Mouse (Mus musculus) central nervous system, embryonic 11.5 days (tissue): ENCODE results near the gene Olfr588-ps1. TPM values are rescaled to one million over a fixed set of nuclear protein-coding genes. Genes with fewer than 3 reads are reported as not detected.

Source experiments
- polyA plus RNA-seq: library from polyadenylated mRNA; depleted of rRNA; stranded (reverse); fragments of >200 nt; gene quantifications from 2 replicates; pipeline ENCODE4 v1.2.3, GENCODE M21; 2012; rRNA removed

Olfr588-ps1 gene
- not detected in 2 replicates for polyA plus RNA-seq

DNA sequence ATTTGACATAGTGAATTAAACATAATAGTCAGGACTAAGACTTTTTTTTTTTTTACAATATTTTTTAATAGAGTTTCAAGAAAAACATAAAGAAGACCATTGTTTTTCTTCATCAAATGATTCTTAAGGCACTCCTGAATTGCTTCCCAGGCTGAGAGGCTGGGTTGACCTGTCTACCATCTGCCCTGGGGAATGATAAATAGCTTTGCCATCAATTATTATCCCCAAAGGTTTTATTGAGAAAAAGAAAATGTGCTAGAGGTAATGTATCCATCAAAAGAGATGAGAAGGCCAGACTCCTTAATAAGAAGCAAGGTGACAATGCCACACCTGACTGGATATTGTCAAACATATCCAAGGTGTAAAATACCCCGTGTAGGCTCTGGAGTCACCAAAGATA lies at the start of gene Olfr588-ps1:
TSS of gene Olfr588-ps1 (plus strand) at position 301 of the 400 bp plus-strand sequence.

DNA sequence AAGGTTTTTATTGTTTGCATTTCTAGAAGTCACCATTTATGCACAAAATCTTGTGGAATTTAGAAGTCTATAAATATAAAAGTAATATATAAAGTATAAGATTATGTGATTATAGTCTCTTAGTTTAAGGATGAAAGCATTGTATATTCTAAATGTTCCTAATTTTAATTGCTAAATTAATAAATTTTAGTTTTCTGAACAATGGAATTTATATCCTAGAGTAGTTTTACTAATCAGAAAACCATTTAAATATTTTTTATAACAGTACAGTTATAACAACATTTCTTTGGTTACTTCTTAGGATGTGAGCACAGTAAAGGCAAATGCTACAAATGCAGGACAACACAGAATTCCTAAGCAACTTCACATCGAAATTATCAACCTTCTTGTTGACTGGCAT lies 43.3 kb upstream of the Olfr588-ps1 start, which contains the start of gene Olfr585:
TSS of gene Olfr585 (plus strand) at position 301 of the 400 bp plus-strand sequence.

DNA sequence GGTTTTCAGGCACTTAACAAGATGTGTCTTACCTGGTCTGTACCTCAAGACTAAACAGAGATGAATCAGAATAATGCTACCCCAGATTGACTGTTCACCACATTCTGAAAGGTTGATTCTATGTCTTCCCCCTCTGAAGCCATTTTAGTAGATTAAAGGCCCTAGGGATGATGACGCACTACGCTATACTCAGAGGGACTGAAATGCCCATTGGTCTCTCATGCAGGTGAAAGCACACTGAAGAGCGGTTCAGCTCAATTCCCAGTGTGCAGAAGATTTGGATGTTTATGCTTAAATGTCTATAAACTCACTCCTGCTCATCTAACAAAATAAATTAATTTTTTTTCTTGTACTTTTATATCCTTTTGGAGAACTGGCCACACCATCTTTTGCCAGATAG lies 15.1 kb upstream of the Olfr588-ps1 start, which contains the start of gene Olfr586:
TSS of gene Olfr586 (minus strand) at position 101 of the 400 bp plus-strand sequence.

DNA sequence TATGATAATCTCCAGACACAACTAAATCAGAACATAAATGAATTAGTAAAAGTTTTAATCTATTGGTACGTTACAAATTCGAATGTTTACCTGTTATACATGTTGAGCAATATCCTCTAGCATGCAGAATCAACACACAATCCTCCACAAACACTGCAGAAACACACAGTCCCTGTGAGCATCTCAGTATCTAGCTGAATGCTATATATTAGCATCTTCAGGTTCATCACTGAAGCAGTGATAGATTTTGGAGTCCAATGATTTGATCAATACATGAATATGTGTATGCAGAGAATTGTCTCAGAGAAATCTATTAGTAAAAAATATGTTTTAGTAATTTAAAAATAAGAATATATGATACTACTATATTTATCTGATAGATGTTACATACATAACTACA lies 15.6 kb downstream of the Olfr588-ps1 start, which contains the start of gene Olfr589:
TSS of gene Olfr589 (minus strand) at position 101 of the 400 bp plus-strand sequence.

DNA sequence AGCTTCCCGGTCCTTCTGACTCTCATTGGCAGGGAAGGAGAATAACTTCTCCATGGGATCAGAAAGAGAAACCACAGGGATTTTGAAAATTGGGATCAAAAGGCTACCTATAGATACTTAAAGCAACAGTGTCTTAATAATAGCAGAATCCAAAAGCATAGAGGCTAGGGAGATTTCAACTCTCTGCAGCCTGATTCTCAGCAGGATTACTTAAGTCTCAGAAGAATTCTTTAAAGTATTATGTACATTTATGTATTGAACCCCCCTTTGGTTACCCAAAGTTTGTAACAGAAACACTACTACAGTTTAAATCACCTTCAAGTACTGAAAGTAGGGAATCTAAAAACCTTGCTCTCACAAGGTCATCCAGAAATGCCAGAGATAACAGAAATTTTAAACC lies 37.6 kb downstream of the Olfr588-ps1 start, which contains the start of gene Olfr591:
TSS of gene Olfr591 (minus strand) at position 101 of the 400 bp plus-strand sequence.

DNA sequence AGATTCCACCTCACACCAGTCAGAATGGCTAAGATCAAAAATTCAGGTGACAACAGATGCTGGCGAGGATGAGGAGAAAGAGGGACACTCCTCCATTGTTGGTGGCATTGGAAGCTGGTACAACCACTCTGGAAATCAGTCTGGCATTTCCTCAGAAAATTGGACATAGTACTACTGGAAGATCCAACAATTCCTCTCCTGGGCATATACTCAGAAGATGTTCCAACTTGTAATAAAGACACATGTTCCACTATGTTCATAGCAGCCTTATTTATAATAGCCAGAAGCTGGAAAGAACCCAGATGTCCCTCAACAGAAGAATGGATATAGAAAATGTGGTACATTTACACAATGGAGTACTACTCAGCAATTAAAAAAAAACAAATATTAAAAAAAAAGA lies 43.8 kb downstream of the Olfr588-ps1 start, which contains the start of gene Olfr592:
TSS of gene Olfr592 (plus strand) at position 301 of the 400 bp plus-strand sequence.

Other genes with a start within 250 kb of the Olfr588-ps1 start
- not detected in 2 replicates for gene Olfr569, start 250.0 kb upstream of the Olfr588-ps1 start, polyA plus RNA-seq
- gene Olfr570, start 246.3 kb upstream of the Olfr588-ps1 start, polyA plus RNA-seq: not detected in 2 replicates
- gene Olfr571, start 223.3 kb upstream of the Olfr588-ps1 start, polyA plus RNA-seq: 0.05 and 0.11 TPM in 2 replicates
- not detected in 2 replicates for gene Olfr572, start 216.5 kb upstream of the Olfr588-ps1 start, polyA plus RNA-seq
- not detected in 2 replicates for gene Olfr573-ps1, start 198.3 kb upstream of the Olfr588-ps1 start, polyA plus RNA-seq
- not detected in 2 replicates for gene Olfr574, start 192.4 kb upstream of the Olfr588-ps1 start, polyA plus RNA-seq
- gene Olfr575, start 182.1 kb upstream of the Olfr588-ps1 start, polyA plus RNA-seq: not detected in 2 replicates
- not detected in 2 replicates for gene Olfr576, start 178.2 kb upstream of the Olfr588-ps1 start, polyA plus RNA-seq
- not detected in 2 replicates for gene Olfr577, start 164.9 kb upstream of the Olfr588-ps1 start, polyA plus RNA-seq
- gene Olfr578, start 151.6 kb upstream of the Olfr588-ps1 start, polyA plus RNA-seq: not detected in 2 replicates
- not detected in 2 replicates for gene Olfr582, start 102.9 kb upstream of the Olfr588-ps1 start, polyA plus RNA-seq
- gene Olfr583, start 89.6 kb upstream of the Olfr588-ps1 start, polyA plus RNA-seq: not detected in 2 replicates
- not detected in 2 replicates for gene Olfr584, start 59.0 kb upstream of the Olfr588-ps1 start, polyA plus RNA-seq
- gene Olfr585, start 43.2 kb upstream of the Olfr588-ps1 start, polyA plus RNA-seq: not detected in 2 replicates
- gene Olfr586, start 15.2 kb upstream of the Olfr588-ps1 start, polyA plus RNA-seq: not detected in 2 replicates
- gene Olfr589, start 15.5 kb downstream of the Olfr588-ps1 start, polyA plus RNA-seq: not detected in 2 replicates
- gene Olfr591, start 37.5 kb downstream of the Olfr588-ps1 start, polyA plus RNA-seq: not detected in 2 replicates
- not detected in 2 replicates for gene Olfr592, start 43.9 kb downstream of the Olfr588-ps1 start, polyA plus RNA-seq
- not detected in 2 replicates for gene Olfr593, start 71.0 kb downstream of the Olfr588-ps1 start, polyA plus RNA-seq
- gene Olfr594, start 76.1 kb downstream of the Olfr588-ps1 start, polyA plus RNA-seq: not detected in 2 replicates
- not detected in 2 replicates for gene Usp17ld, start 111.6 kb downstream of the Olfr588-ps1 start, polyA plus RNA-seq
- not detected in 2 replicates for gene Olfr596, start 164.8 kb downstream of the Olfr588-ps1 start, polyA plus RNA-seq
- not detected in 2 replicates for gene Olfr597, start 175.4 kb downstream of the Olfr588-ps1 start, polyA plus RNA-seq
- gene Olfr598, start 182.7 kb downstream of the Olfr588-ps1 start, polyA plus RNA-seq: not detected in 2 replicates
- gene Olfr599, start 195.0 kb downstream of the Olfr588-ps1 start, polyA plus RNA-seq: not detected in 2 replicates
- not detected in 2 replicates for gene Olfr600, start 208.8 kb downstream of the Olfr588-ps1 start, polyA plus RNA-seq
- not detected in 2 replicates for gene Olfr601, start 221.8 kb downstream of the Olfr588-ps1 start, polyA plus RNA-seq
- gene Olfr603, start 245.3 kb downstream of the Olfr588-ps1 start, polyA plus RNA-seq: not detected in 2 replicates